Mouse (Mus musculus) heart, embryonic 15.5 days (tissue): ENCODE results near the gene Arx. TPM values are rescaled to one million over a fixed set of nuclear protein-coding genes. Genes with fewer than 3 reads are reported as not detected.

Experiments
- ATAC-seq: fragments of 200-750 bp; cut with Nextera tagmentation; replicated peaks from 2 replicates; pipeline ENCODE4 v1.8.0; 2017; ENCODE audit warnings: low read depth, moderate TSS enrichment; ENCODE audit not compliant: insufficient number of reproducible peaks, insufficient read depth, low FRiP score
- H3K27ac ChIP-seq: fragments of 300-500 bp; sonication (generic); 2 replicates; pipeline ENCODE4 v1.5.1; 2015; ENCODE audit warnings: mild to moderate bottlenecking, inconsistent platforms
- H3K27me3 ChIP-seq: fragments of 300-500 bp; sonication (generic); 2 replicates; pipeline ENCODE4 v1.6.1; 2015; ENCODE audit warnings: inconsistent platforms
- H3K36me3 ChIP-seq: fragments of 300-500 bp; sonication (generic); 2 replicates; pipeline ENCODE4 v1.6.1; 2015; ENCODE audit warnings: mild to moderate bottlenecking, inconsistent platforms
- H3K4me1 ChIP-seq: fragments of 300-500 bp; sonication (generic); replicated peaks from 2 replicates; pipeline ENCODE4 v1.6.1; 2015; ENCODE audit warnings: inconsistent platforms
- H3K4me2 ChIP-seq: fragments of 300-500 bp; sonication (generic); 2 replicates; pipeline ENCODE4 v1.6.1; 2015; ENCODE audit warnings: inconsistent platforms, mild to moderate bottlenecking, moderate library complexity
- H3K4me3 ChIP-seq: fragments of 300-500 bp; sonication (generic); 2 replicates; pipeline ENCODE4 v1.5.1; 2015; ENCODE audit warnings: mild to moderate bottlenecking, inconsistent platforms
- H3K9ac ChIP-seq: fragments of 300-500 bp; sonication (generic); 2 replicates; pipeline ENCODE4 v1.6.1; 2015; ENCODE audit warnings: mild to moderate bottlenecking, inconsistent platforms
- H3K9me3 ChIP-seq: fragments of 300-500 bp; sonication (generic); replicated peaks from 2 replicates; pipeline ENCODE4 v1.6.1; 2016; ENCODE audit warnings: inconsistent platforms
- WGBS: fragments of 180-500 bp; shearing (Covaris S2); methylation state at CpG from one replicate; pipeline ENCODE4 v1.1.7; 2015; ENCODE audit warnings: mixed read lengths; 5-methylcytosine and 5-hydroxymethylcytosine counted together
- polyA plus RNA-seq: library from polyadenylated mRNA; unstranded; fragments of >200 nt; fragmentation: Nextera tagmentation; extraction: Ambion mirVana; gene quantifications from 2 replicates; pipeline ENCODE4 v1.2.1, GENCODE M21; 2015

Gene Arx
- polyA plus RNA-seq, 1 experiment from 2014 or later = not detected

- Histone ChIP-seq H3K4me3 (0 out of 2 replicates have a peak overlapping the region, but pooled peaks have one; percentile 3), H3K36me3 (no peaks in the 10 kb centered on the region), H3K9me3 (no peaks in the 10 kb centered on the region), H3K27ac (no peak overlapping the region), H3K27me3 (peaks cover 94% of the 10 kb centered on the region), H3K9ac (no peak overlapping the region), H3K4me2 (no peak overlapping the region), H3K4me1 (peaks cover 15% of the 10 kb centered on the region)
- ATAC-seq = no peak
- 20% methylated on average over 25 of the region's 25 CpGs for WGBS
Measured at GRCm38 (mm10) chrX:93294736-93295490, 8.7 kb downstream of the Arx start.

- Histone ChIP-seq H3K4me2 (no peak overlapping the region), H3K27me3 (peaks cover 95% of the 10 kb centered on the region), H3K36me3 (no peaks in the 10 kb centered on the region), H3K9me3 (no peaks in the 10 kb centered on the region), H3K9ac (no peak overlapping the region), H3K27ac (no peak overlapping the region), H3K4me1 (peaks cover 15% of the 10 kb centered on the region), H3K4me3 (no peak overlapping the region)
- no peak for ATAC-seq
- WGBS = 13% methylated on average over 5 of the region's 5 CpGs
Measured at GRCm38 (mm10) chrX:93295819-93296218, 9.6 kb downstream of the Arx start.

- H3K9me3 ChIP-seq = no peaks in the 10 kb centered on the region
- peaks cover 96% of the 10 kb centered on the region for H3K27me3 ChIP-seq
- no peak overlapping the region for H3K9ac ChIP-seq
- H3K27ac ChIP-seq = no peak overlapping the region
- peak overlapping the region; percentile 41 for H3K4me3 ChIP-seq
- peak overlapping the region; percentile 68 for H3K4me2 ChIP-seq
- ATAC-seq = no peak
- H3K4me1 ChIP-seq = peaks cover 15% of the 10 kb centered on the region
- WGBS = 13% methylated on average over 39 of the region's 40 CpGs
- H3K36me3 ChIP-seq = no peaks in the 10 kb centered on the region
Measured at GRCm38 (mm10) chrX:93297001-93297441, 10.8 kb downstream of the Arx start.

GRCm38 (mm10) chrX:93299046-93299626 lies 12.9 kb downstream of the Arx start:
- Histone ChIP-seq H3K9me3 (no peaks in the 10 kb centered on the region), H3K4me3 (peak overlapping the region; percentile 44), H3K9ac (no peak overlapping the region), H3K4me2 (peak overlapping the region; percentile 66), H3K27ac (no peak overlapping the region), H3K36me3 (no peaks in the 10 kb centered on the region), H3K4me1 (peaks cover 15% of the 10 kb centered on the region), H3K27me3 (peaks cover 90% of the 10 kb centered on the region)
- no peak for ATAC-seq
- WGBS = 9% methylated on average over 38 of the region's 43 CpGs

- no peak for ATAC-seq
- 24% methylated on average over 6 of the region's 6 CpGs for WGBS
Measured at GRCm38 (mm10) chrX:93299771-93300170, 13.5 kb downstream of the Arx start.

GRCm38 (mm10) chrX:93300183-93300815 lies 14.1 kb downstream of the Arx start:
- H3K4me2 ChIP-seq = no peak overlapping the region
- ATAC-seq = no peak
- WGBS = 27% methylated on average over 10 of the region's 10 CpGs
- no peak overlapping the region for H3K4me3 ChIP-seq
- no peak overlapping the region for H3K27ac ChIP-seq
- no peaks in the 10 kb centered on the region for H3K36me3 ChIP-seq
- peaks cover 15% of the 10 kb centered on the region for H3K4me1 ChIP-seq
- H3K27me3 ChIP-seq = peaks cover 79% of the 10 kb centered on the region
- no peaks in the 10 kb centered on the region for H3K9me3 ChIP-seq
- H3K9ac ChIP-seq = no peak overlapping the region

More at GRCm38 (mm10) chrX:93299771-93300170, 13.5 kb downstream of the Arx start:
- Histone ChIP-seq H3K27me3 (peaks cover 84% of the 10 kb centered on the region), H3K9ac (no peak overlapping the region), H3K9me3 (no peaks in the 10 kb centered on the region), H3K4me2 (peak overlapping the region; percentile 66), H3K27ac (no peak overlapping the region), H3K4me3 (no peak overlapping the region; the same call in 1 of the 2 replicates), H3K36me3 (no peaks in the 10 kb centered on the region), H3K4me1 (peaks cover 15% of the 10 kb centered on the region)

- peaks cover 13% of the 10 kb centered on the region for H3K4me1 ChIP-seq
- no peak overlapping the region for H3K27ac ChIP-seq
- no peaks in the 10 kb centered on the region for H3K36me3 ChIP-seq
- no peaks in the 10 kb centered on the region for H3K9me3 ChIP-seq
- no peak overlapping the region for H3K4me2 ChIP-seq
- ATAC-seq = no peak
- WGBS = 13% methylated on average over 7 of the region's 7 CpGs
- H3K27me3 ChIP-seq = peaks cover 64% of the 10 kb centered on the region
- H3K4me3 ChIP-seq = no peak overlapping the region
- H3K9ac ChIP-seq = no peak overlapping the region
Measured at GRCm38 (mm10) chrX:93301798-93302197, 15.6 kb downstream of the Arx start.

- H3K4me2 ChIP-seq = no peak overlapping the region
- no peak overlapping the region for H3K9ac ChIP-seq
- no peak for ATAC-seq
- no peaks in the 10 kb centered on the region for H3K36me3 ChIP-seq
- 75% methylated on average over 7 of the region's 7 CpGs for WGBS
- no peak overlapping the region for H3K27ac ChIP-seq
- H3K27me3 ChIP-seq = peaks cover 27% of the 10 kb centered on the region
- H3K9me3 ChIP-seq = no peaks in the 10 kb centered on the region
- no peak overlapping the region for H3K4me3 ChIP-seq
- no peaks in the 10 kb centered on the region for H3K4me1 ChIP-seq
Measured at GRCm38 (mm10) chrX:93305780-93306179, 19.5 kb downstream of the Arx start.

GRCm38 (mm10) chrX:93317577-93317976 lies 31.3 kb downstream of the Arx start:
- no peaks in the 10 kb centered on the region for H3K36me3 ChIP-seq
- no peak overlapping the region for H3K9ac ChIP-seq
- no peak for ATAC-seq
- H3K4me3 ChIP-seq = no peak overlapping the region
- H3K27ac ChIP-seq = no peak overlapping the region
- no peaks in the 10 kb centered on the region for H3K9me3 ChIP-seq
- no peak overlapping the region for H3K4me2 ChIP-seq
- WGBS = 49% methylated on average over 4 of the region's 4 CpGs
- H3K27me3 ChIP-seq = no peaks in the 10 kb centered on the region
- H3K4me1 ChIP-seq = no peaks in the 10 kb centered on the region

- H3K4me2 ChIP-seq = no peak overlapping the region
- no peak overlapping the region for H3K9ac ChIP-seq
- no peaks in the 10 kb centered on the region for H3K9me3 ChIP-seq
- H3K4me3 ChIP-seq = no peak overlapping the region
- H3K27me3 ChIP-seq = no peaks in the 10 kb centered on the region
- H3K36me3 ChIP-seq = no peaks in the 10 kb centered on the region
- no peak for ATAC-seq
- H3K4me1 ChIP-seq = no peaks in the 10 kb centered on the region
- 73% methylated on average over 2 of the region's 2 CpGs for WGBS
- H3K27ac ChIP-seq = no peak overlapping the region
Measured at GRCm38 (mm10) chrX:93319979-93320378, 33.7 kb downstream of the Arx start.

- Histone ChIP-seq H3K27ac (no peak overlapping the region), H3K4me2 (no peak overlapping the region), H3K36me3 (no peaks in the 10 kb centered on the region), H3K9ac (no peak overlapping the region), H3K9me3 (no peaks in the 10 kb centered on the region), H3K4me3 (no peak overlapping the region), H3K4me1 (no peaks in the 10 kb centered on the region), H3K27me3 (no peaks in the 10 kb centered on the region)
- no peak for ATAC-seq
- 66% methylated on average over 1 of the region's 1 CpGs for WGBS
Measured at GRCm38 (mm10) chrX:93321336-93321735, 35.1 kb downstream of the Arx start.
